Mouse (Mus musculus): ENCODE data around the gene Ptk7. TPM values are rescaled to one million over a fixed set of nuclear protein-coding genes. Genes with fewer than 3 reads are reported as not detected.

The Ptk7 gene
- 42.4 and 56.6 TPM in 2 replicates for total RNA-seq (2014; rRNA removed)
- polyA plus RNA-seq (2015; fragmentation: Nextera tagmentation; extraction: Ambion mirVana) = 18.9 and 19.7 TPM in 2 replicates

DNA sequence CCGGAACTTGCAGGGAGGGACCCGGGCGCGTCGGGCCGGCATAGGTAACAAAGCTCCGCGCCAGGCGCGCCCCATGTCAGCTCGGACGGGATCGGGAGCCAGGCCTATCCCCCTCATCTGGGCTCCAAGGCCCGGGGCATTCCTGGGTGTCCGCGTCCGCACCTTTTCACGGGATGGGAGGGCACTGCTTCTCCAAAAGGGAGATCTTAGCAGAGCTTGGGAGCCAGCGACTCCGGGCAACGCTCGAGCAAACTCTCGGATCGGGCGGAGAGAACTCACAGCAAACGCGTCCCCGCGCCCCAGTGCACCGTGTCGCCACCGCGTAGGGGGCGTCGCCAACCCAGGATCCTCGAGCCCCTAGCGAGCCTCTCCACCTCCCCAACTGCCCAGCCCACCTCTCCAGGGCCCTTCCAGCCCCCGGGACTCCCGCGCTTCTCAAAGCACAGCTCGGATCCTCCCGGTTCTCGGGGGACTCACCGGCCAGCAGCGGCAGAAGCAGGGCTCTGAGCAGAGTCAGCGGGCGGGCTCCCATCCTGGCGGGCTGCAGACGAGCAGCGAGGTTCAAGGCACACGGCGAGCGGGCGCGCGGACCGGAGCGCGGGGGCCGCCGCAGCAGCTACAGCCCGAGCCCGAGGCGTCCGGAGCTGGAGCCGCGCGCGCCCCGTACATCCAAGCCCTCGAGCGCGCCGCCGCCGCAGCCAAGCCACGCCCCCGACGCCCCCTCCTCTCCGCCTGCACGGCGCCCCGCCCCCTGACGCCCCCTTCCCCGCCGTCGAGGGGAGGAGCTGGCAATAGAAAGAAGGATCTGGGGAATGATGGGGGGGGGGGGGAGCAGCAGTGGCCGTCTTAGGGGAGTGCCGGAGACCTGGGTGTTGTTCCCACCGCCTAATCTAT lies at the start of gene Ptk7:
Gene Ptk7, minus strand, starts transcription at position 714 of the 894 bp plus-strand sequence.
- Histone ChIP-seq H3K36me3 (ENCODE audit: insufficient read depth) (peaks cover 16% of the 10 kb centered on the region), H3K4me2 (ENCODE audit: low read depth) (peak within 1 kb of the TSS; percentile 78), H3K27me3 (ENCODE audit: insufficient read depth, low read length) (no peaks in the 10 kb centered on the region), H3K27ac (ENCODE audit: low read depth, low read length) (peak within 1 kb of the TSS; percentile 85), H3K4me3 (ENCODE audit: low read depth, low read length) (peak within 1 kb of the TSS; percentile 97), H3K9me3 (ENCODE audit: low read length) (no peaks in the 10 kb centered on the region), H3K9ac (peak within 1 kb of the TSS; percentile 91), H3K4me1 (ENCODE audit: insufficient read depth) (peaks cover 15% of the 10 kb centered on the region)
- DNase-seq (peak; percentile 93), ATAC-seq (peak; percentile 88)
- WGBS = 1% methylated on average over 65 of the region's 90 CpGs
- no peak; the same call in 1 of the 2 replicates for TF ChIP-seq CTCF (IDR thresholded peaks at IDR 0.05; ENCODE audit: low read depth)

DNA sequence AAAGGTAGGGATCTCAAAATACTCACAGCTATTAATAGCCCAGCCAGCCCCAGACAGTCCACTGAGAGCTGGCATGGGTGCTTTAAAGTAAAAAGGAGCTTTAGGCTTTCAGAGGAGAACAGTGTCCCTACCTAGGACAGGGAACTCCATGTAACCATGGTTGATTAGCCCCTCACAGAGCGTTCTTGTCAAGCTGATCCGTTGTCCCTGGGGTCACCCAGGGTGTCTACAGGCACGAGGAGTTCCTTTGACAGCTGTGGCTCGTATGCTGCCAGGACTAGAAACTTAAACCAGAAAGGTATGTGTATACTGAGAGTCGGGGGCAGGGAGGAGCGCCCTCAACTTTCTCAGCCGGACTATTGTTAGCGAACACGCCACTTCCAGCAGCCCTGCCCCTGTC lies 49.6 kb upstream of the Ptk7 start:
- Histone ChIP-seq H3K36me3 (ENCODE audit: insufficient read depth) (peaks cover 48% of the 10 kb centered on the region), H3K4me1 (ENCODE audit: insufficient read depth) (peaks cover 16% of the 10 kb centered on the region; the same call in 1 of the 2 replicates), H3K4me2 (ENCODE audit: low read depth) (0 out of 2 replicates have a peak overlapping the region, but pooled peaks have one; percentile 8), H3K27me3 (ENCODE audit: insufficient read depth, low read length) (no peaks in the 10 kb centered on the region), H3K4me3 (ENCODE audit: low read depth, low read length) (no peak overlapping the region), H3K27ac (ENCODE audit: low read depth, low read length) (no peak overlapping the region), H3K9me3 (ENCODE audit: low read length) (no peaks in the 10 kb centered on the region), H3K9ac (peak overlapping the region; percentile 69; the same call in 1 of the 2 replicates)
- ATAC-seq = no peak
- 75% methylated on average over 9 of the region's 9 CpGs for WGBS
- no peak for TF ChIP-seq CTCF (IDR thresholded peaks at IDR 0.05; ENCODE audit: low read depth)
- no peak for DNase-seq

DNA sequence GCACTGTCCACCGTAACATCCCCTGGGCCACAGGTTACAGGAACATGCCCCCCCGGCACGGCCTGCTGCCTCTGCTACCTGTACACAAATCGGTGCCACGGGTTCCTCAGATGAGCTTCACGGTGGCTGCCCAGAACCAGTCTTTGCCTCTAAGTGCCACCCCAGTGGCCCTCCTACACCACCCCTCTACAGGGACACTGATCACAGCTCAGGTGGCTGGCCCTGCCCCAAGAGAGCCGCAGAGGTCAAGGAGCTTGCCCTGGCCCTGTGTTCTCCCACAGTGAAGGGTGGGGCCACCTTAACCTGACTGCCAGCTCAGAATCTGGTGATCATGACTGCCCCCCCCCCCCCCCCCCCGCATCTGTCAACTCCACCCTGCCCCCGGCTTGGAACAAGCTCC lies 49.1 kb upstream of the Ptk7 start, which contains the start of gene Mea1:
Gene Mea1, plus strand, starts transcription at position 378 of the 400 bp plus-strand sequence.
- no peak for TF ChIP-seq CTCF (IDR thresholded peaks at IDR 0.05; ENCODE audit: low read depth)
- 83% methylated on average over 9 of the region's 9 CpGs for WGBS

GRCm38 (mm10) chr17:46674530-46675283 lies 45.4 kb upstream of the Ptk7 start:
- H3K4me3 ChIP-seq (ENCODE audit: low read depth, low read length) = peak overlapping the region; percentile 76; the same call in 1 of the 2 replicates
- H3K27ac ChIP-seq (ENCODE audit: low read depth, low read length) = peak overlapping the region; percentile 69
- 18% methylated on average over 15 of the region's 15 CpGs for WGBS
- DNase-seq = no peak
- peak overlapping the region; percentile 85 for H3K4me2 ChIP-seq (ENCODE audit: low read depth)
- peaks cover 13% of the 10 kb centered on the region for H3K4me1 ChIP-seq (ENCODE audit: insufficient read depth)
- peak; percentile 26 for ATAC-seq
- no peak for TF ChIP-seq CTCF (IDR thresholded peaks at IDR 0.05; ENCODE audit: low read depth)
- H3K9me3 ChIP-seq (ENCODE audit: low read length) = no peaks in the 10 kb centered on the region
- H3K27me3 ChIP-seq (ENCODE audit: insufficient read depth, low read length) = no peaks in the 10 kb centered on the region
- peaks cover 50% of the 10 kb centered on the region for H3K36me3 ChIP-seq (ENCODE audit: insufficient read depth)
- H3K9ac ChIP-seq = peak overlapping the region; percentile 34; the same call in 1 of the 2 replicates

More for the DNA sequence above, 49.1 kb upstream of the Ptk7 start, which contains the start of gene Mea1:
- Histone ChIP-seq H3K9ac (peak within 1 kb of the TSS; percentile 69), H3K36me3 (ENCODE audit: insufficient read depth) (peaks cover 43% of the 10 kb centered on the region), H3K9me3 (ENCODE audit: low read length) (no peaks in the 10 kb centered on the region), H3K27ac (ENCODE audit: low read depth, low read length) (no peak within 1 kb of the TSS), H3K4me2 (ENCODE audit: low read depth) (peak within 1 kb of the TSS; percentile 64), H3K4me1 (ENCODE audit: insufficient read depth) (peaks cover 18% of the 10 kb centered on the region), H3K27me3 (ENCODE audit: insufficient read depth, low read length) (no peaks in the 10 kb centered on the region), H3K4me3 (ENCODE audit: low read depth, low read length) (peak within 1 kb of the TSS; percentile 82)
- DNase-seq (no peak), ATAC-seq (no peak)

DNA sequence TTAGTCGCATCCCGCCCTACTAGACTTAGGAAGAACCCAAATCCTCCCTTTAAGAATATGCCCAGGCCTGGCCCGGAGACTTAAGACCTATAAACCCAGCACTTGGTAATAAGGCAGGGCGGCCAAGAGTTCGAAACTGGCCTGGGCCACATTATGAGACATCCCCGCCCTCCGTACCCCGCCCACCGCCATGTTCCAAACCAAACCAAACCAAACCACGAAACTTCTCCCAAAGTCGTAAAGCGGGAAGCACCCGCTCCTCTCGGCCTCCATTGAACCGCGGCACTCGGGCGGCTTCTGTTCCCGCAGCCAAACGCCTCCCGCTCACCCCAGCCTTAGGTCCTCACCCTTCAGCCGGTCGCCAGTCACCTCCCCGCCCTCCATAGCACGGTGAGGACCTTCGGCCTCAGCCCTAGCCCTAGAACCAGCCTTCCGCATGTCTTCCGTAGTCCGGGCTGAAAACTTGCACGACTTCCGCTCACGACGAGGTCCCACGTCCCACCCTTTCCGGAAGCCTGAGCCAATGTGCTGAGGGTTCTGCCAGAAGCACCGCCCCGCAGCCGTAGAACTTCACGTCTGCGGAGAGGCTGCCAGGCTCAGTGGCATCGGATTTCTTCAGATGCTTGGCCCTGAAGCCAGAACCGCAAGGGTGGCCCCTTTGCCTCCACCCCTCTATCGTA lies 44.7 kb upstream of the Ptk7 start, which contains the start of gene Rrp36:
Gene Rrp36, minus strand, starts transcription at position 503 of the 680 bp plus-strand sequence.
- 2% methylated on average over 43 of the region's 43 CpGs for WGBS
- Histone ChIP-seq H3K36me3 (ENCODE audit: insufficient read depth) (peaks cover 56% of the 10 kb centered on the region), H3K4me2 (ENCODE audit: low read depth) (peak within 1 kb of the TSS; percentile 85), H3K4me3 (ENCODE audit: low read depth, low read length) (peak within 1 kb of the TSS; percentile 76), H3K27ac (ENCODE audit: low read depth, low read length) (peak within 1 kb of the TSS; percentile 69), H3K4me1 (ENCODE audit: insufficient read depth) (peaks cover 6% of the 10 kb centered on the region), H3K27me3 (ENCODE audit: insufficient read depth, low read length) (no peaks in the 10 kb centered on the region), H3K9ac (peak within 1 kb of the TSS; percentile 59), H3K9me3 (ENCODE audit: low read length) (no peaks in the 10 kb centered on the region)
- DNase-seq (peak; percentile 96), ATAC-seq (peak; percentile 98)
- TF ChIP-seq CTCF (IDR thresholded peaks at IDR 0.05; ENCODE audit: low read depth) = no peak

DNA sequence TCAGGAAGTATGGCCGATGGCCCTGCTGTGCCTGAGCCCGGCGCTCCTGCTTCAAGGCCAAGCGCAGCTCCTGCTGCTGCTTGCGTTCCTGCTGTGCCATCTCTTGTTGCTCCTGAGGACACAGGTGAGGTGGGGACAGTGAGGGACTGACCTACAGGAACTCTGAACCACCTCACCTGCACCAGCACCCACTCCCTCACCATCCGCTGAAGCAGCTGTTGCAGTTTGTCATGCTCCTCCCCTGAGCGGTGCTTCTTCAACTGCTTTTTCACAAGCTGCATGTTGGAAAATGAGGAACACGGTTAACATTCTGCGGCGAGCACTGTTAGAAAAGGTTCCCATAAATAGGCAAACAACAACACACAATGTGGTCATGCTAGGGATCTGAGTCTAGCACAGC lies 40.6 kb upstream of the Ptk7 start:
- no peaks in the 10 kb centered on the region for H3K9me3 ChIP-seq (ENCODE audit: low read length)
- 97% methylated on average over 10 of the region's 10 CpGs for WGBS
- H3K27ac ChIP-seq (ENCODE audit: low read depth, low read length) = no peak overlapping the region
- peaks cover 4% of the 10 kb centered on the region; the same call in 1 of the 2 replicates for H3K4me1 ChIP-seq (ENCODE audit: insufficient read depth)
- ATAC-seq (no peak), DNase-seq (no peak)
- no peak overlapping the region for H3K4me2 ChIP-seq (ENCODE audit: low read depth)
- peaks cover 44% of the 10 kb centered on the region for H3K36me3 ChIP-seq (ENCODE audit: insufficient read depth)
- TF ChIP-seq CTCF (IDR thresholded peaks at IDR 0.05; ENCODE audit: low read depth) = no peak
- H3K9ac ChIP-seq = no peak overlapping the region
- H3K27me3 ChIP-seq (ENCODE audit: insufficient read depth, low read length) = no peaks in the 10 kb centered on the region
- H3K4me3 ChIP-seq (ENCODE audit: low read depth, low read length) = no peak overlapping the region

Data from forebrain, postnatal 0 days (tissue).